8 mouse cellular contexts compared by ENCODE assay signal in the genomic region with DNA sequence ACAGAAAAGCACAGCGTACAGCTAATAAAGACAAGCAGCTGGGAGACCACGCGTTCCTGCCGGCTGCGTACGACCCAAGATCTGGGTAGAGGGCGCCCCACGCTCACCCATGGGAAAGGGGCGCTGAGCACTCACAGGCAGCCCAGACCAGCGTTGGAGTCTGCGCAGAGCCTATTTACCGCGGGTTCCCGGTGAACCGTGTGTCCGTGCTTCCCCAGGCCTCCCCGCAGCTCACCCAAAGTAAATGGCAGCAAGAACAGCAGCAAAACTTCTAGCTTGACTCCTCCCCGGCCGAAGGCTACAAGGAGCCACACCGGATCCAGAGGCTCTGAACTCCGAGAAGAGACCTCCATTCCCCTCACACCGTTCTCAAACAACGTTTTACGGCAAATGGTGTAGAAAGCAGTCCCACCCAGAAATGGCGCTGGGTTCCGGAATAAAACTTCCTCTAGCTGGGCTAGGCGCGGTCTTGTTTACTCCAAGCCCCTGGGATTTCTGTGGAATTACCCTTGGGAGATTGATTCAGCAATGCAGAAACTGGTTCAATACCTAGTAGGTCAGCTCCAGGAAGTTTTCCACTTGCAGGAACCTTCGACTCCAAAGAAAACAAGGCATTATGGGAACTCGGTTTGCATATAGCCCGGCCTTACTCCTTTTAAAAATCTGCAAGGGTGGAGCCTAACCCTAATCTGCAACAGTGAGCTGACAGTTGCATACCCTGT. TPM values are rescaled to one million over a fixed set of nuclear protein-coding genes. Genes with fewer than 3 reads are reported as not detected.
A peak's percentile ranks its signal among the peaks of the same experiment; 100 is the strongest.
DNase-seq lines count a peak whose midpoint lies in the region; ATAC-seq lines count a peak whose summit lies in the region.

A gene (minus strand): TSS at position 634 of the 722 bp plus-strand sequence.

- H3K27me3 ChIP-seq in lung, embryonic 16.5 days (ENCODE audit: control insufficient read depth, insufficient read depth, low read depth, low read length) = no peaks in the 10 kb centered on the region

- H3K4me2 ChIP-seq in lung, embryonic 16.5 days (ENCODE audit: low read depth, low read length) = peak within 1 kb of the TSS; percentile 72

- peak within 1 kb of the TSS; percentile 76 for H3K4me3 ChIP-seq in lung, embryonic 16.5 days (ENCODE audit: low read length)

- H3K9ac ChIP-seq in lung, embryonic 16.5 days (ENCODE audit: low read length) = peak within 1 kb of the TSS; percentile 92

- H3K36me3 ChIP-seq in lung, embryonic 16.5 days (ENCODE audit: control insufficient read depth, insufficient read depth, low read length) = peaks cover 12% of the 10 kb centered on the region

- peak; percentile 96 for DNase-seq in MEL-GATA-1-ER (ENCODE audit: extremely low read depth, low read depth)
- DNase-seq in cerebellum, adult 8-10 months = peak; percentile 74
- DNase-seq in forelimb bud, embryonic 11.5 days (ENCODE audit: low read depth, low spot score) = peak; percentile 82
- DNase-seq in layer of hippocampus, adult 9-10 months (ENCODE audit: low spot score) = peak; percentile 88
- DNase-seq in ovary, postnatal 10 days (ENCODE audit: low spot score) = peak; percentile 79
- peak; percentile 86 to 87 for DNase-seq in thymus, postnatal 10 days (ENCODE audit: low spot score in 2 of 2)

- under 1% methylated on average over 31 of the region's 31 CpGs for WGBS in lung, embryonic 16.5 days

- peak; percentile 96 to 97 for ATAC-seq in hematopoietic stem cell, adult 5-6 weeks (replicated peaks in 1 of 2; ENCODE audit: insufficient read depth in 1 of 2, low FRiP score in 2 of 2, low TSS enrichment in 1 of 2, low read depth in 1 of 2, poor library complexity in 2 of 2, severe bottlenecking in 2 of 2)
- peak; percentile 99 for ATAC-seq in lung, embryonic 16.5 days (ENCODE audit: low read depth)

- H3K27ac ChIP-seq in lung, embryonic 16.5 days (ENCODE audit: low read length) = peak within 1 kb of the TSS; percentile 99

- no peaks in the 10 kb centered on the region for H3K9me3 ChIP-seq in lung, embryonic 16.5 days (ENCODE audit: control insufficient read depth, low read length)

- H3K4me1 ChIP-seq in lung, embryonic 16.5 days (replicated peaks; ENCODE audit: control insufficient read depth, insufficient read depth, low read length) = peaks cover 7% of the 10 kb centered on the region

RNA-seq across cellular contexts. Expression of the gene that starts here (rescaled TPM):
- 140 and 162 TPM in 2 replicates for total RNA-seq in hematopoietic stem cell, adult 5-6 weeks (2017)
- polyA plus RNA-seq in lung, embryonic 16.5 days (2015; fragmentation: Nextera tagmentation; extraction: Ambion mirVana) = 71.5 and 81.4 TPM in 2 replicates

Comparison
In these comparisons a context has a peak if more than half of its experiments do, and no peak if none do; other contexts are left out.
1. Peak in every context shown above with its lines: DNase-seq, ATAC-seq, H3K4me3 ChIP-seq and H3K27ac ChIP-seq.